Mouse (Mus musculus) A20 (cell line): Measurements from ENCODE around the gene Vmn2r114.
"Not testable (repeated sequence)": the region's sequence is repeated elsewhere in the genome, so short reads cannot be mapped to it uniquely, and the experiment has no call there.

Experiments used
- DNase-seq: peaks from one replicate; pipeline ENCODE4 v3.0.0-alpha.2; 2011; ENCODE audit warnings: low read depth, low spot score

Vmn2r114 gene

GRCm38 (mm10) chr17:23312437-23312836 lies at the start of gene Vmn2r114:
TSS of gene Vmn2r114 (minus strand) at chr17:23312537.
- not testable (repeated sequence) for DNase-seq

GRCm38 (mm10) chr17:23351644-23352043 lies 39.3 kb upstream of the Vmn2r114 start:
- DNase-seq, result no peak

DNA sequence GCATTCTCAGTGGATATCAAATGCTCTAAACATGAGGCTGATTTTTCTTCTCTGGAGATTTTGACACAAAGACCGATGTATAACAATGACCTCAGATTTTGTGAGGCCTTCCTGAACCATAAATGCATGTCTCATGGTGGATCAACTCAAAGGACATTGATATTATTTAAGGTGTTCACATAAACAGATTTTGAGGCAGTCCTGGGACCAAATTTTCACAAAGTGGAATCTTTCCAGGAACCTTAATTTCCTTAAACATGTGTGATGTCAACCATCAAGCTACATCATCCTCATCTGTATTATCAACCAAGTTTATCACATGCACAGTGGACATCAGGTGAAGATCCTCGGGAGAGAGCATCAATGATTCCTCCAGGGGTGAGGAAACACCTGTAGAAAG lies 31.1 kb upstream of the Vmn2r114 start, which contains the start of gene Vmn2r115:
Gene Vmn2r115, plus strand, starts transcription at position 301 of the 400 bp plus-strand sequence.
- DNase-seq, result not testable (repeated sequence)

GRCm38 (mm10) chr17:23330657-23331056 lies 18.3 kb upstream of the Vmn2r114 start:
- no peak for DNase-seq
